Mouse (Mus musculus) gastrocnemius, postnatal 36 days (tissue): ENCODE data around the gene Pltp. TPM values are rescaled to one million over a fixed set of nuclear protein-coding genes. Genes with fewer than 3 reads are reported as not detected.
A peak's percentile ranks its signal among the peaks of the same experiment; 100 is the strongest.
"Not testable (repeated sequence)": the region's sequence is repeated elsewhere in the genome, so short reads cannot be mapped to it uniquely, and the experiment has no call there.

Source experiments
- DNase-seq, 2 experiments: peaks; one replicate each; pipeline ENCODE4 v3.0.0; 2022
- intact Hi-C: fragments of 180-260 bp; cut with DNase I; formaldehyde crosslinking; loops from one replicate; pipeline ENCODE4 v1.15.1; 2025
- total RNA-seq, 2 experiments: library from RNA; stranded (reverse); gene quantifications; 2 replicates each; pipeline ENCODE4 v1.2.3; 2021

Pltp gene
- total RNA-seq, 2 experiments from 2014 or later, result 15.3 to 15.7 TPM

GRCm38 (mm10) chr2:164821060-164821459, 36.5 kb downstream of the Pltp start:
- DNase-seq, result no peak
- intact Hi-C loops, result loop anchor here (10.0 kb wide), 1 partner anchor 214 kb away; the partner anchor contains the start of gene Ncoa5

GRCm38 (mm10) chr2:164817703-164818102, 39.8 kb downstream of the Pltp start:
- intact Hi-C loops, result no loop called here
- DNase-seq, result no peak

- no peak for DNase-seq
- intact Hi-C loops, result no loop called here
Measured at GRCm38 (mm10) chr2:164817206-164817605, 40.3 kb downstream of the Pltp start.

GRCm38 (mm10) chr2:164815821-164816220, 41.7 kb downstream of the Pltp start:
- intact Hi-C loops, result no loop called here
- no peak for DNase-seq

GRCm38 (mm10) chr2:164815348-164815747, 42.2 kb downstream of the Pltp start:
- no peak for DNase-seq
- intact Hi-C loops, result no loop called here

GRCm38 (mm10) chr2:164813557-164813956, 44.0 kb downstream of the Pltp start:
- intact Hi-C loops, result no loop called here
- DNase-seq, result no peak

- intact Hi-C loops, result no loop called here
Measured at GRCm38 (mm10) chr2:164806614-164807013, 50.9 kb downstream of the Pltp start.

GRCm38 (mm10) chr2:164805332-164805718, 52.2 kb downstream of the Pltp start:
- intact Hi-C loops, result no loop called here
- DNase-seq, result no peak

More at GRCm38 (mm10) chr2:164806614-164807013, 50.9 kb downstream of the Pltp start:
- DNase-seq, result no peak

- intact Hi-C loops, result no loop called here
- DNase-seq, result peak; percentile 94 to 99
Measured at GRCm38 (mm10) chr2:164804533-164805331, 52.8 kb downstream of the Pltp start, which contains the start of the genes Acot8 and Zswim3. Acot8 (minus strand) TSS chr2:164804882. Zswim3 (plus strand) TSS chr2:164805098.

- no peak for DNase-seq
- intact Hi-C loops, result no loop called here
Measured at GRCm38 (mm10) chr2:164803921-164804313, 53.6 kb downstream of the Pltp start.

GRCm38 (mm10) chr2:164803201-164803920, 54.1 kb downstream of the Pltp start:
- no peak for DNase-seq
- intact Hi-C loops, result no loop called here

GRCm38 (mm10) chr2:164800252-164801004, 57.1 kb downstream of the Pltp start:
- no peak for DNase-seq

GRCm38 (mm10) chr2:164798554-164798953, 59.0 kb downstream of the Pltp start:
- intact Hi-C loops, result loop anchor here (5.0 kb wide), 1 partner anchor 121 kb away; no protein-coding TSS in a partner anchor
- DNase-seq, result not testable (repeated sequence)

More at GRCm38 (mm10) chr2:164800252-164801004, 57.1 kb downstream of the Pltp start:
- intact Hi-C loops, result no loop called here

- DNase-seq, result no peak
- intact Hi-C loops, result loop anchor here (5.0 kb wide), 1 partner anchor 119 kb away; no protein-coding TSS in a partner anchor
Measured at GRCm38 (mm10) chr2:164795868-164796267, 61.6 kb downstream of the Pltp start.

- intact Hi-C loops, result no loop called here
- DNase-seq, result peak; percentile 63 to 85
Measured at GRCm38 (mm10) chr2:164794293-164794692, 63.2 kb downstream of the Pltp start.

GRCm38 (mm10) chr2:164793772-164794171, 63.7 kb downstream of the Pltp start:
- intact Hi-C loops, result no loop called here
- DNase-seq, result no peak

GRCm38 (mm10) chr2:164793236-164793635, 64.3 kb downstream of the Pltp start:
- intact Hi-C loops, result no loop called here
- DNase-seq, result no peak

- no peak for DNase-seq
- intact Hi-C loops, result no loop called here
Measured at GRCm38 (mm10) chr2:164792400-164793190, 64.9 kb downstream of the Pltp start.

- DNase-seq, result no peak
- intact Hi-C loops, result no loop called here
Measured at GRCm38 (mm10) chr2:164791841-164792261, 65.7 kb downstream of the Pltp start.

- intact Hi-C loops, result no loop called here
- DNase-seq, result peak in 1 of 2 experiments; percentile 34
Measured at GRCm38 (mm10) chr2:164790451-164790850, 67.1 kb downstream of the Pltp start.
